Mouse (Mus musculus): ENCODE measurements around the gene Prickle2. TPM values are rescaled to one million over a fixed set of nuclear protein-coding genes. Genes with fewer than 3 reads are reported as not detected.

Prickle2 gene
- polyA plus RNA-seq, 1 experiment: 1.1 TPM

DNA sequence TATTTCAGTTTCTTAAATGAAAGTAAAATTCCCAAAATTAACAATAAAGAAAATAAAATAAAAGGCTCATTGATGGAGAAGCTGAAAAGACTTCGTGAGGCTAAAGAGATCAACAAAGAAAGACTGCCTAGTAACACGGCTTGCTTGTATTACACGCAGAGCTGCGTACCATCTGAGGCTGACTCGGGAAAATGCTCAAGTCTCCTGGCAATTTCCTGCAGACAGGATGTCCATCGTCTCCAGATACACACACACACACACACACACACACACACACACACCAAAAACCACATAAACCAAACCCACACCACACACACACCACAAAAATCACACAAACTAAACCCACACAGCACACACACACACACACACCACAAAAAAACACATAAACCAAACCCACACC, 173.6 kb downstream of the Prickle2 start:
- no peak overlapping the region for H3K27ac ChIP-seq (ENCODE audit: insufficient read depth, low read length)
- no peaks in the 10 kb centered on the region for H3K4me1 ChIP-seq (ENCODE audit: control insufficient read depth, insufficient read depth, insufficient read length)
- WGBS: 47% methylated on average over 6 of the region's 6 CpGs
- no peak for DNase-seq (ENCODE audit: low read depth in 1 of 2, low spot score in 2 of 2)
- H3K4me3 ChIP-seq (ENCODE audit: extremely low read depth, insufficient read depth, insufficient read length): no peak overlapping the region
- no peaks in the 10 kb centered on the region for H3K36me3 ChIP-seq (ENCODE audit: control insufficient read depth, insufficient read depth, low read length)
- TF ChIP-seq POLR2A (IDR thresholded peaks at IDR 0.05; ENCODE audit: low read depth, low read length) (no peak), CTCF (IDR thresholded peaks at IDR 0.05; ENCODE audit: extremely low read depth, insufficient read depth, insufficient read length, insufficient replicate concordance) (no peak)
- H3K27me3 ChIP-seq (ENCODE audit: control insufficient read depth, insufficient read depth, low read length): no peaks in the 10 kb centered on the region

GRCm38 (mm10) chr6:92526212-92526611, 179.7 kb downstream of the Prickle2 start:
- Histone ChIP-seq H3K4me3 (ENCODE audit: extremely low read depth, insufficient read depth, insufficient read length) (no peak overlapping the region), H3K27ac (ENCODE audit: insufficient read depth, low read length) (no peak overlapping the region), H3K4me1 (ENCODE audit: control insufficient read depth, insufficient read depth, insufficient read length) (no peaks in the 10 kb centered on the region), H3K27me3 (ENCODE audit: control insufficient read depth, insufficient read depth, low read length) (no peaks in the 10 kb centered on the region), H3K36me3 (ENCODE audit: control insufficient read depth, insufficient read depth, low read length) (no peaks in the 10 kb centered on the region)
- TF ChIP-seq CTCF (IDR thresholded peaks at IDR 0.05; ENCODE audit: extremely low read depth, insufficient read depth, insufficient read length, insufficient replicate concordance) (no peak), POLR2A (IDR thresholded peaks at IDR 0.05; ENCODE audit: low read depth, low read length) (no peak)
- no peak for DNase-seq (ENCODE audit: low read depth in 1 of 2, low spot score in 2 of 2)
- 67% methylated on average over 3 of the region's 3 CpGs for WGBS

DNA sequence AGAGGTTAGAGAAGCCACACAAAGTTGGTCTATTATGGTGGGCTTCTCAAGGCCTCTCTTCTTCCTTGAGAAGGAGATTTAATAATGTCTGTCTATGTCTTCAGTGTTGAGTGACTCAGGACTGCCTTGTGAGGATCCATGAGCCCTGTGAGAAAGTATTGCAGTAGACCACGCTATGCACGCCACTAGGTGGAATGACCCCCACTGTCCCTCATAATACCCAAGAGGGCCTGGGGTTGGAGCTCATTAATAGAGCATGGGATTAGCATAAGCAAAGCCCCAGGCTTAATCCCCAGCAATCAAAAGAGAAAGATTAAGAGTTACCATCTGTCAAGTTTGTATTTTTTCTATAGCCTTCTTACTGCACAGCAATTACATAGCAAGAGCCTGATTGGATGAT, 180.3 kb downstream of the Prickle2 start:
- no peak for DNase-seq (ENCODE audit: low read depth in 1 of 2, low spot score in 2 of 2)
- Histone ChIP-seq H3K27me3 (ENCODE audit: control insufficient read depth, insufficient read depth, low read length) (no peaks in the 10 kb centered on the region), H3K27ac (ENCODE audit: insufficient read depth, low read length) (no peak overlapping the region), H3K4me1 (ENCODE audit: control insufficient read depth, insufficient read depth, insufficient read length) (no peaks in the 10 kb centered on the region), H3K36me3 (ENCODE audit: control insufficient read depth, insufficient read depth, low read length) (no peaks in the 10 kb centered on the region), H3K4me3 (ENCODE audit: extremely low read depth, insufficient read depth, insufficient read length) (no peak overlapping the region)
- WGBS: 86% methylated on average over 2 of the region's 2 CpGs
- TF ChIP-seq POLR2A (IDR thresholded peaks at IDR 0.05; ENCODE audit: low read depth, low read length) (no peak), CTCF (IDR thresholded peaks at IDR 0.05; ENCODE audit: extremely low read depth, insufficient read depth, insufficient read length, insufficient replicate concordance) (no peak)

DNA sequence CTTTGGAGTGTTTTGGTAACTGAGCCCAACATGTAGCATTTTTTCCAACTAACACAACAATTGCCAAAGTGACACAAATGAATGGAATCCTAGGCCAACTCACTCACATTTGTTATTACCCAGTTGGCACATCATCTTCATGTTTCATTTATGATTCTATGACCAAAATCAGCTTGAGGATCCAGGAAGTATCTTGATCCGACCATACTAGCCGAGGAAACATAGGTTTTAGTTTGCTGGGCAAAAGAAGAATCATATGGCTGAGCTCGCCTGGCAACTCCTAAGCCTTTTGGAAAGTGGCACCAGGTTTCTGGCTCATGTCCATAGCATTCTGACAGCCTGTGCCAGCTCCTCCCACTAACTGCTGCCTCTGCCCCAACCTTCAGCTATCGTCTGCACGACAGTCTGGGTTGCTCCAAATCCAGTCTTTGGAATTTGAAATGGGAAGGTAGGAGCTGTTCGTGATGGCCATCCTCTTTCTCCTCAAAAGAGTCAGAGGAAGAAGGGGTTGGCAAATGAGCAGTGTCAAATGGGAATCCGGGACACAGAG, 184.4 kb downstream of the Prickle2 start:
- H3K27ac ChIP-seq (ENCODE audit: insufficient read depth, low read length): no peak overlapping the region
- no peak for TF ChIP-seq POLR2A (IDR thresholded peaks at IDR 0.05; ENCODE audit: low read depth, low read length)
- no peak for TF ChIP-seq CTCF (IDR thresholded peaks at IDR 0.05; ENCODE audit: extremely low read depth, insufficient read depth, insufficient read length, insufficient replicate concordance)
- 76% methylated on average over 7 of the region's 7 CpGs for WGBS
- H3K36me3 ChIP-seq (ENCODE audit: control insufficient read depth, insufficient read depth, low read length): no peaks in the 10 kb centered on the region
- H3K4me3 ChIP-seq (ENCODE audit: extremely low read depth, insufficient read depth, insufficient read length): no peak overlapping the region
- no peaks in the 10 kb centered on the region for H3K4me1 ChIP-seq (ENCODE audit: control insufficient read depth, insufficient read depth, insufficient read length)
- no peak for DNase-seq (ENCODE audit: low read depth in 1 of 2, low spot score in 2 of 2)
- H3K27me3 ChIP-seq (ENCODE audit: control insufficient read depth, insufficient read depth, low read length): no peaks in the 10 kb centered on the region

DNA sequence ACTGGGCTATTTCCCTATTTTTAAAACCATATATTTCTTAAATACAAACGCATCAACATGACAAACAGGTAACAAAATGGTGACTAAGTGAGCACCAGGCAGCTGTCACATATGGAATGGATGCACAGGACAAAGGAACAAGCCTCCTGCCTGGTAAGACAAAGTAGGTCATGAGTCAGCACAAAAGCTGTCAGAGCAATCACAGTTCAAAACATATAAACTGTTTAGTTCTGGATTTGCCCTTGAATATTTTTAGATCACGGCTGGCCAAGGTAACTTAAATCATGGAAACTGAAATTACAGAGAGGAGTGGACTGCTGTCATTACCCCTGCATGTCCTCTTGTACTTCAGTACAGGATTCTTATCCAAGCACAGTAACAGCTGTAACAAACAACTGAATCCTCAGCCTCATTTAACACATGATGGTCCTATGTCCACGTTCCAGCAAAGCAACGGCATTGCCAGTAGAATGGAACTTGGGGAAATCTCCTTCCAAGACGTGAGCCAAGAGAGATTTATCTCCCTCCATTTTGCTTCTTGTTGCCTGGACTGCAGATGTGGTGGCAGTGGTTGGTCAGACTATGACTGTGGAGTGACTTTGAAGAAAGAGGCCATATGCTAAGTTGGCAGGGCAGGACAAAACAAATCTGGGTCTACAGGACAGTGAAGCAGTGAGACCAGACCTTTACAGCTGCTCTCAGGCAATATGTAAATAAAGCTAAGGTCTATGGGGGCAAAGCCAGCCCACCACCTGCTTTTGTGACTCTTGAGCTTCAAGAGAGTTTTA, 185.7 kb downstream of the Prickle2 start:
- WGBS: 84% methylated on average over 5 of the region's 5 CpGs
- Histone ChIP-seq H3K27ac (ENCODE audit: insufficient read depth, low read length) (no peak overlapping the region), H3K4me3 (ENCODE audit: extremely low read depth, insufficient read depth, insufficient read length) (no peak overlapping the region), H3K4me1 (ENCODE audit: control insufficient read depth, insufficient read depth, insufficient read length) (no peaks in the 10 kb centered on the region), H3K27me3 (ENCODE audit: control insufficient read depth, insufficient read depth, low read length) (no peaks in the 10 kb centered on the region), H3K36me3 (ENCODE audit: control insufficient read depth, insufficient read depth, low read length) (no peaks in the 10 kb centered on the region)
- TF ChIP-seq POLR2A (IDR thresholded peaks at IDR 0.05; ENCODE audit: low read depth, low read length) (no peak), CTCF (IDR thresholded peaks at IDR 0.05; ENCODE audit: extremely low read depth, insufficient read depth, insufficient read length, insufficient replicate concordance) (no peak)
- no peak for DNase-seq (ENCODE audit: low read depth in 1 of 2, low spot score in 2 of 2)

DNA sequence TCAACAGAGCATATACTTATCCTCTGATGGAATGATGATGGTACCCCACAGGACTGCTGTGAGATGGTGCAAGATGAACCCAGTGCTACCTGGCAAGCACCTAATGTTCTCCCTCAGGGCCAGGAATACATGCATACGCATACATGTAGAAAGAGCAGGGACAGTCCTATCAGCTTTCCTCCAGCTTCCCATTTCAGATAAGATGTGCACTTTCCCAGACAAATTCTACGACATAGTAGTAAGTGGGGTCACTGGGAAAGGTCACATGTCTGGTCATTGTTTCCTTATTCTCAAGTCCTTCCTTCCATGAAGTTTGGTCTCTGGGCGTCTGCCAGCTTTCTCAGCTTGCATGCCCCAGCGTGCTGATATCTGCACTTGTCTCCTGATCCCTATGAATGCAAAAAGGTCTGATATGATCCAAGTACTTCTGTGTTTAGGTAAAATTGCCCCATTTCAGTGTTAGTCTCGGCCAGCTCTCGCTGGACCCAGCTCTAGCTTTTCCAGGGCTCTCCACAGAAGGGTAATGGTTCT, 187.5 kb downstream of the Prickle2 start:
- WGBS: 71% methylated on average over 6 of the region's 6 CpGs

DNA sequence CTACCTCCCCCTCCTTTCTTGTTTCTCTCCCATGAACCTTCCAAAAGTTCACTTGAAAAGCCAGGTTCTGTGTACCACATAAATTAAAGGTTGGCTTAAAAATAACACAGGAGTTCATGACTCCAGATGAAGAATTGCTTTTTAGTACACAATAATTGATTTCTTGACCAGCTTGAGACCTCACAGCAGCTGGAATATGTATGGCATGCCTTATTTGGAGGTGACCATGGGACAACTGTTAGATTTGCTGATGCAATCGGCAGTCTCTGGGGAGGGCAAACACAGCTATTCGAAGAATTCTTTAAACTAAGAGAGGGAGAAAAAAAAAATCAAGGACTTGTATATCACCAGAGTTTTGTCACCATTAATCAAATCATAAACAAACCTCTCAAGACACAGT, 189.0 kb downstream of the Prickle2 start:
- Histone ChIP-seq H3K4me3 (ENCODE audit: extremely low read depth, insufficient read depth, insufficient read length) (no peak overlapping the region), H3K27ac (ENCODE audit: insufficient read depth, low read length) (no peak overlapping the region), H3K36me3 (ENCODE audit: control insufficient read depth, insufficient read depth, low read length) (no peaks in the 10 kb centered on the region), H3K4me1 (ENCODE audit: control insufficient read depth, insufficient read depth, insufficient read length) (no peaks in the 10 kb centered on the region), H3K27me3 (ENCODE audit: control insufficient read depth, insufficient read depth, low read length) (no peaks in the 10 kb centered on the region)
- no peak for DNase-seq (ENCODE audit: low read depth in 1 of 2, low spot score in 2 of 2)
- TF ChIP-seq POLR2A (IDR thresholded peaks at IDR 0.05; ENCODE audit: low read depth, low read length) (no peak), CTCF (IDR thresholded peaks at IDR 0.05; ENCODE audit: extremely low read depth, insufficient read depth, insufficient read length, insufficient replicate concordance) (no peak)
- 75% methylated on average over 2 of the region's 2 CpGs for WGBS

More for the DNA sequence above, 187.5 kb downstream of the Prickle2 start:
- Histone ChIP-seq H3K27me3 (ENCODE audit: control insufficient read depth, insufficient read depth, low read length) (no peaks in the 10 kb centered on the region), H3K27ac (ENCODE audit: insufficient read depth, low read length) (no peak overlapping the region), H3K4me3 (ENCODE audit: extremely low read depth, insufficient read depth, insufficient read length) (no peak overlapping the region), H3K4me1 (ENCODE audit: control insufficient read depth, insufficient read depth, insufficient read length) (no peaks in the 10 kb centered on the region), H3K36me3 (ENCODE audit: control insufficient read depth, insufficient read depth, low read length) (no peaks in the 10 kb centered on the region)
- TF ChIP-seq CTCF (IDR thresholded peaks at IDR 0.05; ENCODE audit: extremely low read depth, insufficient read depth, insufficient read length, insufficient replicate concordance) (no peak), POLR2A (IDR thresholded peaks at IDR 0.05; ENCODE audit: low read depth, low read length) (no peak)
- no peak for DNase-seq (ENCODE audit: low read depth in 1 of 2, low spot score in 2 of 2)

Data from spleen, adult 2 months (tissue).